Mouse (Mus musculus) hindbrain, embryonic 15.5 days (tissue): Measurements from ENCODE around the gene Ift122. TPM values are rescaled to one million over a fixed set of nuclear protein-coding genes. Genes with fewer than 3 reads are reported as not detected.

Experiments
- ATAC-seq: fragments of 200-750 bp; cut with Nextera tagmentation; 2 replicates; pipeline ENCODE4 v1.8.0; 2017; ENCODE audit warnings: low read depth, moderate number of reproducible peaks, moderate TSS enrichment; ENCODE audit not compliant: low FRiP score
- H3K27ac ChIP-seq: fragments of 300-500 bp; sonication (generic); replicated peaks from 2 replicates; pipeline ENCODE4 v1.5.1; 2015; ENCODE audit warnings: mild to moderate bottlenecking, inconsistent platforms
- H3K27me3 ChIP-seq: fragments of 300-500 bp; sonication (generic); 2 replicates; pipeline ENCODE4 v1.6.1; 2015; ENCODE audit warnings: control low read depth, inconsistent platforms
- H3K36me3 ChIP-seq: fragments of 300-500 bp; sonication (generic); 2 replicates; pipeline ENCODE4 v1.6.1; 2015; ENCODE audit warnings: control low read depth, inconsistent platforms
- H3K4me1 ChIP-seq: fragments of 300-500 bp; sonication (generic); replicated peaks from 2 replicates; pipeline ENCODE4 v1.6.1; 2015; ENCODE audit warnings: control low read depth, inconsistent platforms
- H3K4me2 ChIP-seq: fragments of 300-500 bp; sonication (generic); 2 replicates; pipeline ENCODE4 v1.6.1; 2015; ENCODE audit warnings: moderate library complexity, mild to moderate bottlenecking, inconsistent platforms
- H3K4me3 ChIP-seq: fragments of 300-500 bp; sonication (generic); 2 replicates; pipeline ENCODE4 v1.5.1; 2015; ENCODE audit warnings: mild to moderate bottlenecking, inconsistent platforms
- H3K9ac ChIP-seq: fragments of 300-500 bp; sonication (generic); 2 replicates; pipeline ENCODE4 v1.6.1; 2015; ENCODE audit warnings: inconsistent platforms
- H3K9me3 ChIP-seq: fragments of 300-500 bp; sonication (generic); 2 replicates; pipeline ENCODE4 v1.6.1; 2016; ENCODE audit warnings: control low read depth, inconsistent platforms
- WGBS: fragments of 180-500 bp; shearing (Covaris S2); methylation state at CpG from one replicate; pipeline ENCODE4 v1.1.7; 2015; 5-methylcytosine and 5-hydroxymethylcytosine counted together
- polyA plus RNA-seq: library from polyadenylated mRNA; unstranded; fragments of >200 nt; fragmentation: Nextera tagmentation; extraction: Ambion mirVana; gene quantifications from 2 replicates; pipeline ENCODE4 v1.2.1, GENCODE M21; 2015

Gene Ift122
- polyA plus RNA-seq, 1 experiment from 2014 or later = 31.5 TPM

- Histone ChIP-seq H3K4me3 (no peak overlapping the region), H3K36me3 (no peaks in the 10 kb centered on the region), H3K9me3 (no peaks in the 10 kb centered on the region), H3K9ac (no peak overlapping the region), H3K4me1 (peaks cover 20% of the 10 kb centered on the region), H3K27ac (no peak overlapping the region; the same call in 1 of the 2 replicates), H3K4me2 (no peak overlapping the region), H3K27me3 (no peaks in the 10 kb centered on the region)
- WGBS = 41% methylated on average over 16 of the region's 16 CpGs
- peak; percentile 21; the same call in 1 of the 2 replicates for ATAC-seq
These were observed 103.8 kb downstream of the Ift122 start for GRCm38 (mm10) chr6:115956922-115957601.

- no peak for ATAC-seq
- Histone ChIP-seq H3K27me3 (no peaks in the 10 kb centered on the region), H3K36me3 (no peaks in the 10 kb centered on the region), H3K9me3 (no peaks in the 10 kb centered on the region), H3K4me2 (no peak overlapping the region), H3K9ac (no peak overlapping the region), H3K4me1 (peaks cover 20% of the 10 kb centered on the region), H3K4me3 (no peak overlapping the region), H3K27ac (no peak overlapping the region; the same call in 1 of the 2 replicates)
- WGBS = 46% methylated on average over 5 of the region's 6 CpGs
These were observed 104.4 kb downstream of the Ift122 start for GRCm38 (mm10) chr6:115957681-115958080.

GRCm38 (mm10) chr6:115958445-115958844 lies 105.2 kb downstream of the Ift122 start:
- ATAC-seq = no peak

GRCm38 (mm10) chr6:115959151-115959691 lies 106.0 kb downstream of the Ift122 start:
- no peaks in the 10 kb centered on the region for H3K9me3 ChIP-seq
- H3K4me1 ChIP-seq = peaks cover 19% of the 10 kb centered on the region
- H3K9ac ChIP-seq = no peak overlapping the region
- no peak for ATAC-seq
- WGBS = 78% methylated on average over 7 of the region's 7 CpGs
- H3K36me3 ChIP-seq = no peaks in the 10 kb centered on the region
- no peak overlapping the region for H3K4me3 ChIP-seq
- H3K4me2 ChIP-seq = no peak overlapping the region
- no peaks in the 10 kb centered on the region for H3K27me3 ChIP-seq
- no peak overlapping the region for H3K27ac ChIP-seq

More at GRCm38 (mm10) chr6:115958445-115958844, 105.2 kb downstream of the Ift122 start:
- Histone ChIP-seq H3K27ac (no peak overlapping the region), H3K9me3 (no peaks in the 10 kb centered on the region), H3K9ac (no peak overlapping the region), H3K4me2 (no peak overlapping the region), H3K4me1 (peaks cover 20% of the 10 kb centered on the region), H3K27me3 (no peaks in the 10 kb centered on the region), H3K36me3 (no peaks in the 10 kb centered on the region), H3K4me3 (no peak overlapping the region)
- 91% methylated on average over 9 of the region's 9 CpGs for WGBS

GRCm38 (mm10) chr6:115960322-115960721 lies 107.1 kb downstream of the Ift122 start:
- no peak for ATAC-seq
- Histone ChIP-seq H3K9me3 (no peaks in the 10 kb centered on the region), H3K27ac (no peak overlapping the region), H3K4me1 (peaks cover 16% of the 10 kb centered on the region), H3K4me3 (no peak overlapping the region), H3K36me3 (no peaks in the 10 kb centered on the region), H3K4me2 (no peak overlapping the region), H3K9ac (no peak overlapping the region), H3K27me3 (no peaks in the 10 kb centered on the region)
- 95% methylated on average over 19 of the region's 19 CpGs for WGBS

- no peak overlapping the region for H3K4me2 ChIP-seq
- H3K9me3 ChIP-seq = no peaks in the 10 kb centered on the region
- no peak overlapping the region for H3K9ac ChIP-seq
- no peak overlapping the region for H3K4me3 ChIP-seq
- H3K36me3 ChIP-seq = no peaks in the 10 kb centered on the region
- no peak overlapping the region for H3K27ac ChIP-seq
- 87% methylated on average over 3 of the region's 3 CpGs for WGBS
- no peak for ATAC-seq
- no peaks in the 10 kb centered on the region for H3K27me3 ChIP-seq
- peaks cover 11% of the 10 kb centered on the region for H3K4me1 ChIP-seq
These were observed 108.5 kb downstream of the Ift122 start for GRCm38 (mm10) chr6:115961743-115962142.

- Histone ChIP-seq H3K4me1 (peaks cover 3% of the 10 kb centered on the region), H3K27me3 (no peaks in the 10 kb centered on the region), H3K27ac (no peak overlapping the region), H3K4me2 (no peak overlapping the region), H3K9ac (no peak overlapping the region), H3K9me3 (no peaks in the 10 kb centered on the region), H3K4me3 (no peak overlapping the region), H3K36me3 (no peaks in the 10 kb centered on the region)
- WGBS = 44% methylated on average over 23 of the region's 23 CpGs
- no peak for ATAC-seq
These were observed 109.3 kb downstream of the Ift122 start for GRCm38 (mm10) chr6:115962439-115963085.

- ATAC-seq = no peak
- no peaks in the 10 kb centered on the region for H3K36me3 ChIP-seq
- no peak overlapping the region for H3K9ac ChIP-seq
- H3K4me2 ChIP-seq = no peak overlapping the region
- no peak overlapping the region for H3K27ac ChIP-seq
- H3K9me3 ChIP-seq = no peaks in the 10 kb centered on the region
- no peaks in the 10 kb centered on the region for H3K4me1 ChIP-seq
- 75% methylated on average over 9 of the region's 9 CpGs for WGBS
- no peaks in the 10 kb centered on the region for H3K27me3 ChIP-seq
- no peak overlapping the region for H3K4me3 ChIP-seq
These were observed 110.4 kb downstream of the Ift122 start for GRCm38 (mm10) chr6:115963656-115964055.

- H3K36me3 ChIP-seq = no peaks in the 10 kb centered on the region
- no peaks in the 10 kb centered on the region for H3K27me3 ChIP-seq
- no peak overlapping the region for H3K9ac ChIP-seq
- H3K4me3 ChIP-seq = no peak overlapping the region
- H3K4me2 ChIP-seq = no peak overlapping the region
- H3K9me3 ChIP-seq = no peaks in the 10 kb centered on the region
- ATAC-seq = no peak
- no peak overlapping the region for H3K27ac ChIP-seq
- 93% methylated on average over 19 of the region's 19 CpGs for WGBS
- H3K4me1 ChIP-seq = peaks cover 4% of the 10 kb centered on the region
These were observed 113.1 kb downstream of the Ift122 start for GRCm38 (mm10) chr6:115966227-115966966.

- no peak overlapping the region for H3K9ac ChIP-seq
- H3K4me1 ChIP-seq = peaks cover 13% of the 10 kb centered on the region
- no peaks in the 10 kb centered on the region for H3K27me3 ChIP-seq
- H3K36me3 ChIP-seq = no peaks in the 10 kb centered on the region
- no peak overlapping the region for H3K27ac ChIP-seq
- H3K4me2 ChIP-seq = no peak overlapping the region
- H3K9me3 ChIP-seq = no peaks in the 10 kb centered on the region
- H3K4me3 ChIP-seq = no peak overlapping the region
- no peak for ATAC-seq
- 89% methylated on average over 15 of the region's 15 CpGs for WGBS
These were observed 114.1 kb downstream of the Ift122 start for GRCm38 (mm10) chr6:115967291-115967880.

- no peak for ATAC-seq
- no peaks in the 10 kb centered on the region for H3K27me3 ChIP-seq
- no peak overlapping the region for H3K4me2 ChIP-seq
- H3K27ac ChIP-seq = 0 out of 2 replicates have a peak overlapping the region, but pooled peaks have one; percentile 30
- no peak overlapping the region for H3K4me3 ChIP-seq
- H3K9me3 ChIP-seq = no peaks in the 10 kb centered on the region
- no peaks in the 10 kb centered on the region for H3K36me3 ChIP-seq
- H3K4me1 ChIP-seq = peaks cover 16% of the 10 kb centered on the region
- H3K9ac ChIP-seq = no peak overlapping the region
- WGBS = 68% methylated on average over 5 of the region's 5 CpGs
These were observed 114.8 kb downstream of the Ift122 start for GRCm38 (mm10) chr6:115968086-115968485.
